Mouse (Mus musculus): Measurements from ENCODE around the gene Asxl2. TPM values are rescaled to one million over a fixed set of nuclear protein-coding genes. Genes with fewer than 3 reads are reported as not detected.

The Asxl2 gene
- polyA plus RNA-seq (2014; fragmentation: Nextera tagmentation; extraction: Ambion mirVana), result 18.7 and 21.6 TPM in 2 replicates

DNA sequence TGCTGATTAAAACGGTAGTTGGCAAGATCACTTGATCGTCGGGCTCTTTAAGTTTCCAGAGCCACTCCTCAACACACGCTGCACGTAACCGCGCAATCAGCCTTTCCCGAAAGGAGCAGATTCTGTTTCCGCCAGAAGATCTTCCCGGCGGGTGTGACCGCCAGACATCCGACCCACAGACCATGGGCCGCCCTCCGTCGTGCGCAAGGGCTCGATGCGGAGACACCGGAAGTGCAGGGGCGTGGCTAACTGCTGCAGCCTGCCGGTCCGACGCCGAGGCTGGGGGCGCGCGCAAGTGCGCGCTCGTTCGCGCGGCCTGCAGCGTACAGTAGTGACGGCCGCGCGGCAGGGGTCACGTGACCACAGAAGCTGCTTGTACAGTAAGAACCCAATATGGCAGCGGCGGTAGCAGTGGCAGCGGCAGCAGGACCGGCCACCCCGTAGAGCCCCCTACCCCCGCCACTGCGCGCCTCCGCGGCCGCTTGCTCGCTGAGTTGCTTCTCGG is at the start of gene Asxl2:
Gene Asxl2 (plus strand): TSS at position 328 of the 505 bp plus-strand sequence.
- WGBS, result under 1% methylated on average over 53 of the region's 53 CpGs

DNA sequence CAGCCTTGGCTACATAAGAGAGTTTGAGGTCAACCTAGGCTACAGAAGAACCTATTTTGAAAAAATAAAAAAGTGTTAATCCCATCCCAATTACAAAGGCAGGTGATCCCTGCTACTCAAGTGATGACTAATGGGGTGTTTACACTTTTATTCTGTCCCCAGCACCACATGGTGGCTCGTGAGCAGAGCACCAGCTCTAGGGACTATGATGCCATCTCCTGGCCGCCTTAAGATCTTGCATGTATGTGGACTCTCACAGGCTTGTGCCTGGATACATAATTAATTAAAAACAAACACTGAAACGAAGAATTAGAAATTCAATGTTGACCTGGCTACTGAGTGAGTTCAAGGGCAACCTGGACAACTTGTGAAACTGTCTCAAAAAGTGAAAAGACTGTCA is 49.5 kb upstream of the Asxl2 start:
- no peak overlapping the region for H3K4me2 ChIP-seq (ENCODE audit: low read length)
- no peak overlapping the region for H3K4me3 ChIP-seq (ENCODE audit: control insufficient read depth in 1 of 2, insufficient read depth in 1 of 2, low read depth in 1 of 2, low read length in 2 of 2)
- peaks cover 0 to 6% of the 10 kb centered on the region in 2 experiments; a peak in 2 of 4 replicates for H3K4me1 ChIP-seq (ENCODE audit: control insufficient read depth in 2 of 2, insufficient read depth in 2 of 2, low read length in 2 of 2)
- ATAC-seq (ENCODE audit: insufficient number of reproducible peaks, insufficient read depth, low FRiP score, low read depth), result no peak
- H3K9me3 ChIP-seq (ENCODE audit: control insufficient read depth, low read length), result no peaks in the 10 kb centered on the region
- WGBS, result 29% methylated on average over 3 of the region's 3 CpGs
- no peak overlapping the region for H3K9ac ChIP-seq (ENCODE audit: low read length)
- no peaks in the 10 kb centered on the region for H3K36me3 ChIP-seq (ENCODE audit: control insufficient read depth, insufficient read depth, low read length)
- no peak overlapping the region for H3K27ac ChIP-seq (replicated peaks in 1 of 2; ENCODE audit: control insufficient read depth in 1 of 2, insufficient read depth in 1 of 2, low read depth in 2 of 2, low read length in 2 of 2)
- no peaks in the 10 kb centered on the region for H3K27me3 ChIP-seq (ENCODE audit: control insufficient read depth, insufficient read depth, low read length)

More for the DNA sequence above, at the start of gene Asxl2:
- Histone ChIP-seq H3K27ac (replicated peaks in 1 of 2; ENCODE audit: control insufficient read depth in 1 of 2, insufficient read depth in 1 of 2, low read depth in 2 of 2, low read length in 2 of 2) (peak within 1 kb of the TSS; percentile 97 to 99), H3K36me3 (ENCODE audit: control insufficient read depth, insufficient read depth, low read length) (0 out of 2 replicates have a peak, but pooled peaks cover 8% of the 10 kb centered on the region), H3K4me2 (ENCODE audit: low read length) (peak within 1 kb of the TSS; percentile 76), H3K9ac (ENCODE audit: low read length) (peak within 1 kb of the TSS; percentile 97), H3K4me1 (ENCODE audit: control insufficient read depth in 2 of 2, insufficient read depth in 2 of 2, low read length in 2 of 2) (peaks cover 5 to 22% of the 10 kb centered on the region in 2 experiments), H3K27me3 (ENCODE audit: control insufficient read depth, insufficient read depth, low read length) (no peaks in the 10 kb centered on the region), H3K4me3 (ENCODE audit: control insufficient read depth in 1 of 2, insufficient read depth in 1 of 2, low read depth in 1 of 2, low read length in 2 of 2) (peak within 1 kb of the TSS; percentile 74 to 92), H3K9me3 (ENCODE audit: control insufficient read depth, low read length) (no peaks in the 10 kb centered on the region)
- peak; percentile 97 for ATAC-seq (ENCODE audit: insufficient number of reproducible peaks, insufficient read depth, low FRiP score, low read depth)

DNA sequence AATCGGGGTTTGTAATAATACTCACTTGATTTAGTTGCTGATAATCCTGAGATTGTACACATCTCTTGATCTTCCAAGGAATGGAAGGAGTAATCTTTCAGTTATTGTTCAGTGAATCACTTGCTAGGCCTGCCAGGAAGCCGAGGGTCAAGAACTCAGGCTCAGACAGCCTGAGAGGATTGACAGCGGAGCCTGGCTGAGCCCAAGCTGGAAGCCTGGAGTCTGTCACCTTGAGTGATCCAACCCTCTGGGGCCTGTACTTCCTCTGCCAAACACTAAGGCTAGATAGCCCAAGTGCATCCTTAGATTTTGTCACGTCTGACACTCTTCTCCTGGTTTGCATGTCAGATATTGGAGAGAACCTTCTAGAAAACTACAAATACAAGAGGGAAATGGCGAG is 48.9 kb upstream of the Asxl2 start:
- H3K4me2 ChIP-seq (ENCODE audit: low read length), result no peak overlapping the region
- H3K36me3 ChIP-seq (ENCODE audit: control insufficient read depth, insufficient read depth, low read length), result no peaks in the 10 kb centered on the region
- no peaks in the 10 kb centered on the region for H3K27me3 ChIP-seq (ENCODE audit: control insufficient read depth, insufficient read depth, low read length)
- no peak overlapping the region for H3K4me3 ChIP-seq (ENCODE audit: control insufficient read depth in 1 of 2, insufficient read depth in 1 of 2, low read depth in 1 of 2, low read length in 2 of 2)
- WGBS, result 43% methylated on average over 5 of the region's 5 CpGs
- ATAC-seq (ENCODE audit: insufficient number of reproducible peaks, insufficient read depth, low FRiP score, low read depth), result no peak
- no peak overlapping the region for H3K27ac ChIP-seq (replicated peaks in 1 of 2; ENCODE audit: control insufficient read depth in 1 of 2, insufficient read depth in 1 of 2, low read depth in 2 of 2, low read length in 2 of 2)
- peaks cover 0 to 6% of the 10 kb centered on the region in 2 experiments; a peak in 2 of 4 replicates for H3K4me1 ChIP-seq (ENCODE audit: control insufficient read depth in 2 of 2, insufficient read depth in 2 of 2, low read length in 2 of 2)
- H3K9ac ChIP-seq (ENCODE audit: low read length), result no peak overlapping the region
- no peaks in the 10 kb centered on the region for H3K9me3 ChIP-seq (ENCODE audit: control insufficient read depth, low read length)

DNA sequence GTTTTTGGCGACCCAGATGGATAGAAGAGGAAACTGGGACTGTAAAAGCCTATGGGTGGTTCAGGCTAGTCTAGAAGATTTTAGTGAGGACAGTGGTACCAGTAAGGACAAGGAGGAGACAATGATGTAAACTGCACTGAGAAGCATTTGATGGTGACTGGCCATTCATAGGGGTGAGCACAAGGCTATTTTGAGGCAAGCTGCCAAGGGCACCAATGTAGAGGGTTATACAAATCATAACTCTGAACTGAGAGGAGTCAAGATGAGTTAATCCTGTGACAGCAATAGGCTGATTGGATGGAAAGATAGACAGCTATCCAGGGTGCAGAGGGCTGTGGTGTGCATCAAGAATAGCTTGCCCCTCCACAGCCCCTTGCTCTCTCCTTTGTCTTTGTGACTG is 41.8 kb upstream of the Asxl2 start:
- H3K4me3 ChIP-seq (ENCODE audit: control insufficient read depth in 1 of 2, insufficient read depth in 1 of 2, low read depth in 1 of 2, low read length in 2 of 2), result no peak overlapping the region
- peaks cover 0 to 13% of the 10 kb centered on the region in 2 experiments; a peak in 2 of 4 replicates for H3K4me1 ChIP-seq (ENCODE audit: control insufficient read depth in 2 of 2, insufficient read depth in 2 of 2, low read length in 2 of 2)
- no peak overlapping the region for H3K9ac ChIP-seq (ENCODE audit: low read length)
- H3K4me2 ChIP-seq (ENCODE audit: low read length), result no peak overlapping the region
- H3K27ac ChIP-seq (replicated peaks in 1 of 2; ENCODE audit: control insufficient read depth in 1 of 2, insufficient read depth in 1 of 2, low read depth in 2 of 2, low read length in 2 of 2), result no peak overlapping the region
- H3K36me3 ChIP-seq (ENCODE audit: control insufficient read depth, insufficient read depth, low read length), result peaks cover 23% of the 10 kb centered on the region
- H3K9me3 ChIP-seq (ENCODE audit: control insufficient read depth, low read length), result no peaks in the 10 kb centered on the region
- WGBS, result 38% methylated on average over 1 of the region's 1 CpGs
- no peak for ATAC-seq (ENCODE audit: insufficient number of reproducible peaks, insufficient read depth, low FRiP score, low read depth)
- no peaks in the 10 kb centered on the region for H3K27me3 ChIP-seq (ENCODE audit: control insufficient read depth, insufficient read depth, low read length)

DNA sequence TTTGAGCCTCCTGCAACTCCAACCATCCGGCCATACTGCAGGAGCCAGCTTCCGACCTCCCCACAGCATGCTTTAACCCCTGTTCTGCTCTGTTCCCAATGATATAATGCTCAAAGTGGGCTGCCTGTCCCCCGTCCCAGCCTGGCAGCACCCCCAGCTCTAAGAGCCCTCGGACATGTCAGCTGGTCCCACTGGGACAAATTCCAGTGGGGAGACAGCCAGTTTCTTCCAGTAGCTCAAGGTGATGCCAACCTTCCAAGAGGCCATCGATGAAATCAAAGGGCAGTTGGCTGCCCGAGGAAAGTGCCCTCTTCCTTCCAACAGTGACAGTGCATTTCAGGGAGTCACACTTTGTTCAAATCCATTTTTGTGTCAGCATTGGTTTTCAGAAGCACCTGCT is 41.4 kb upstream of the Asxl2 start:
- Histone ChIP-seq H3K4me1 (ENCODE audit: control insufficient read depth in 2 of 2, insufficient read depth in 2 of 2, low read length in 2 of 2) (peaks cover 0 to 13% of the 10 kb centered on the region in 2 experiments; a peak in 2 of 4 replicates), H3K4me3 (ENCODE audit: control insufficient read depth in 1 of 2, insufficient read depth in 1 of 2, low read depth in 1 of 2, low read length in 2 of 2) (no peak overlapping the region), H3K9me3 (ENCODE audit: control insufficient read depth, low read length) (no peaks in the 10 kb centered on the region), H3K27me3 (ENCODE audit: control insufficient read depth, insufficient read depth, low read length) (no peaks in the 10 kb centered on the region), H3K27ac (replicated peaks in 1 of 2; ENCODE audit: control insufficient read depth in 1 of 2, insufficient read depth in 1 of 2, low read depth in 2 of 2, low read length in 2 of 2) (no peak overlapping the region), H3K4me2 (ENCODE audit: low read length) (no peak overlapping the region), H3K9ac (ENCODE audit: low read length) (no peak overlapping the region), H3K36me3 (ENCODE audit: control insufficient read depth, insufficient read depth, low read length) (peaks cover 25% of the 10 kb centered on the region)
- WGBS, result 79% methylated on average over 6 of the region's 6 CpGs
- no peak for ATAC-seq (ENCODE audit: insufficient number of reproducible peaks, insufficient read depth, low FRiP score, low read depth)

DNA sequence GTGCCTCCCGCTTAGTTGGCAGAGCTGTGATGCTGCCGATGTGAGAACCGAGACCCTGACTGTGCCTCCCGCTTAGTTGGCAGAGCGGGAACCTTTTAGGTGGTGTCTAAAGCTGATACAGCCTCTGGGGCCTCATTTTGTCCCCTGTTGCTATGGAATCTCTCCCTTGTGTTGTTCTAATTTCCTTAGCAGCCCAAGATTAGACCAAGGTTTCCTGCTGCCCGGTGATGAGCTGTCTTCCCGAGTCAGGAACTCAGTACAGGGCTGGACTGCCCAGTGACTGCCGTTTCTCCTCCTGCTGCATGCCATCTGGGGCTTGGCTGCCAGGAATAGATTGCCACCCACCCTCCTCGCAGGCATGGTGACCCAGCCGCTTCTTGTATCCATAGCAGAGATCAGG is 40.7 kb upstream of the Asxl2 start:
- peaks cover 0 to 13% of the 10 kb centered on the region in 2 experiments; a peak in 2 of 4 replicates for H3K4me1 ChIP-seq (ENCODE audit: control insufficient read depth in 2 of 2, insufficient read depth in 2 of 2, low read length in 2 of 2)
- H3K4me3 ChIP-seq (ENCODE audit: control insufficient read depth in 1 of 2, insufficient read depth in 1 of 2, low read depth in 1 of 2, low read length in 2 of 2), result no peak overlapping the region
- H3K9me3 ChIP-seq (ENCODE audit: control insufficient read depth, low read length), result no peaks in the 10 kb centered on the region
- WGBS, result 48% methylated on average over 10 of the region's 10 CpGs
- peak overlapping the region; percentile 31 for H3K4me2 ChIP-seq (ENCODE audit: low read length)
- H3K27ac ChIP-seq (replicated peaks in 1 of 2; ENCODE audit: control insufficient read depth in 1 of 2, insufficient read depth in 1 of 2, low read depth in 2 of 2, low read length in 2 of 2), result peak overlapping the region in 1 of 2 experiments; percentile 24; a peak in 1 of 4 replicates
- no peak overlapping the region for H3K9ac ChIP-seq (ENCODE audit: low read length)
- peaks cover 25% of the 10 kb centered on the region for H3K36me3 ChIP-seq (ENCODE audit: control insufficient read depth, insufficient read depth, low read length)
- H3K27me3 ChIP-seq (ENCODE audit: control insufficient read depth, insufficient read depth, low read length), result no peaks in the 10 kb centered on the region
- ATAC-seq (ENCODE audit: insufficient number of reproducible peaks, insufficient read depth, low FRiP score, low read depth), result no peak; the same call in 1 of the 2 replicates

DNA sequence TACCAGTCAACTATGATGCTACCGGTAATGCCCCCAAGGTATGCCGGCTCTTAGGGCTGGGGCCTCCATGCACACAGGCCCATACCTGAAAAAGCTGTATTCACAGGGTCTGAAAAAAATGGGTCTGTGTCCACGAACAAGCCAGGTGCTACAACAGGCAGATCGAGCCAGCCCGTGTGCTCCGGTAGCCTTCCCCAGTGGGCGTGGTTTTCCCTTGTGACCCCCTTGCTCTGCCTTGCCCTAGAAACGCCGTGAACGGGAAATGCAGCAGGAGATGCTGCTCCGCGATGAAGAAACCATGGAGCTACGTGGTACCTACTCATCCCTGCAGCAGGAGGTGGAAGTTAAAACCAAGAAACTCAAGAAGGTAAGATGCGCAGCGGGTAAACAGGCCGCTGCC is 38.8 kb upstream of the Asxl2 start:
- H3K36me3 ChIP-seq (ENCODE audit: control insufficient read depth, insufficient read depth, low read length), result peaks cover 25% of the 10 kb centered on the region
- no peak overlapping the region for H3K27ac ChIP-seq (replicated peaks in 1 of 2; ENCODE audit: control insufficient read depth in 1 of 2, insufficient read depth in 1 of 2, low read depth in 2 of 2, low read length in 2 of 2)
- H3K9me3 ChIP-seq (ENCODE audit: control insufficient read depth, low read length), result no peaks in the 10 kb centered on the region
- no peak overlapping the region for H3K4me3 ChIP-seq (ENCODE audit: control insufficient read depth in 1 of 2, insufficient read depth in 1 of 2, low read depth in 1 of 2, low read length in 2 of 2)
- H3K9ac ChIP-seq (ENCODE audit: low read length), result no peak overlapping the region
- H3K4me2 ChIP-seq (ENCODE audit: low read length), result no peak overlapping the region
- H3K27me3 ChIP-seq (ENCODE audit: control insufficient read depth, insufficient read depth, low read length), result no peaks in the 10 kb centered on the region
- H3K4me1 ChIP-seq (ENCODE audit: control insufficient read depth in 2 of 2, insufficient read depth in 2 of 2, low read length in 2 of 2), result peaks cover under 1 to 13% of the 10 kb centered on the region in 2 experiments; a peak in 2 of 4 replicates
- 84% methylated on average over 16 of the region's 16 CpGs for WGBS
- ATAC-seq (ENCODE audit: insufficient number of reproducible peaks, insufficient read depth, low FRiP score, low read depth), result no peak

DNA sequence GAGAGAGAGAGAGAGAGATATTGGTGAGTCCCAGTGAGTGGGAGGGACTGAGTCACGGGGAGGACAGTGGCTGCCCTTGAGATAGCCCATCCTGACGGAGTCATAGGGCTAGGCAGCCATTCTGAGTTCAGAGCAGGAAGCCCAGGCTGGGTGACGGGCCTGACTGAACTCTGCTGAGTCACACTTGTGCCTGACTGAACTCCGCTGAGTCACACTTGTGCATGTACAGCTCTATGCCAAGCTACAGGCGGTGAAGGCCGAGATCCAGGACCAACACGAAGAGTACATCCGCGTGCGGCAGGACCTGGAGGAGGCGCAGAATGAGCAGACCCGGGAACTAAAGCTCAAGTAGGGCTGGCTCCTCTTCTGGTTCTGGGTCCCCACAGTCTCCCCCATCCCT is 37.3 kb upstream of the Asxl2 start:
- ATAC-seq (ENCODE audit: insufficient number of reproducible peaks, insufficient read depth, low FRiP score, low read depth), result no peak
- H3K4me3 ChIP-seq (ENCODE audit: control insufficient read depth in 1 of 2, insufficient read depth in 1 of 2, low read depth in 1 of 2, low read length in 2 of 2), result no peak overlapping the region
- H3K4me2 ChIP-seq (ENCODE audit: low read length), result no peak overlapping the region
- H3K9ac ChIP-seq (ENCODE audit: low read length), result no peak overlapping the region
- no peaks in the 10 kb centered on the region for H3K27me3 ChIP-seq (ENCODE audit: control insufficient read depth, insufficient read depth, low read length)
- H3K36me3 ChIP-seq (ENCODE audit: control insufficient read depth, insufficient read depth, low read length), result peaks cover 25% of the 10 kb centered on the region
- no peaks in the 10 kb centered on the region for H3K9me3 ChIP-seq (ENCODE audit: control insufficient read depth, low read length)
- WGBS, result 85% methylated on average over 12 of the region's 12 CpGs
- H3K4me1 ChIP-seq (ENCODE audit: control insufficient read depth in 2 of 2, insufficient read depth in 2 of 2, low read length in 2 of 2), result peaks cover 2 to 13% of the 10 kb centered on the region in 2 experiments; a peak in 2 of 4 replicates
- no peak overlapping the region for H3K27ac ChIP-seq (replicated peaks in 1 of 2; ENCODE audit: control insufficient read depth in 1 of 2, insufficient read depth in 1 of 2, low read depth in 2 of 2, low read length in 2 of 2)

Data from heart, embryonic 14.5 days (tissue).